Mouse (Mus musculus) thymus, postnatal 4 days (tissue): ENCODE results near the gene U2surp.
A peak's percentile ranks its signal among the peaks of the same experiment; 100 is the strongest.

Source experiments
- DNase-seq: peaks from one replicate; pipeline ENCODE4 v3.0.0; 2021

Gene U2surp

GRCm38 (mm10) chr9:95511472-95512330 lies at the start of gene U2surp:
U2surp (minus strand) TSS chr9:95511996.
- peak; percentile 97 for DNase-seq

- DNase-seq, result peak; percentile 11
These were observed 48.3 kb upstream of the U2surp start for GRCm38 (mm10) chr9:95559936-95560735.

- peak; percentile 40 for DNase-seq
These were observed 47.5 kb upstream of the U2surp start, which contains the start of gene Paqr9 for GRCm38 (mm10) chr9:95559059-95559935. Paqr9 (plus strand) TSS chr9:95559657.

- DNase-seq, result no peak
These were observed 46.9 kb upstream of the U2surp start for GRCm38 (mm10) chr9:95558726-95559058.

- DNase-seq, result no peak
These were observed 45.9 kb upstream of the U2surp start for GRCm38 (mm10) chr9:95557722-95558121.

GRCm38 (mm10) chr9:95556067-95556512 lies 44.3 kb upstream of the U2surp start:
- no peak for DNase-seq

GRCm38 (mm10) chr9:95555233-95555740 lies 43.5 kb upstream of the U2surp start:
- DNase-seq, result no peak

- no peak for DNase-seq
These were observed 42.7 kb upstream of the U2surp start for GRCm38 (mm10) chr9:95554231-95555221.

GRCm38 (mm10) chr9:95552175-95552705 lies 40.4 kb upstream of the U2surp start:
- DNase-seq, result no peak

- no peak for DNase-seq
These were observed 39.3 kb upstream of the U2surp start for GRCm38 (mm10) chr9:95550856-95551774.

- no peak for DNase-seq
These were observed 38.0 kb upstream of the U2surp start for GRCm38 (mm10) chr9:95549626-95550411.

- no peak for DNase-seq
These were observed 34.9 kb upstream of the U2surp start for GRCm38 (mm10) chr9:95546679-95547078.

GRCm38 (mm10) chr9:95544598-95544997 lies 32.8 kb upstream of the U2surp start:
- no peak for DNase-seq

GRCm38 (mm10) chr9:95542475-95542874 lies 30.7 kb upstream of the U2surp start:
- DNase-seq, result no peak

GRCm38 (mm10) chr9:95541650-95542432 lies 30.0 kb upstream of the U2surp start:
- no peak for DNase-seq

- DNase-seq, result no peak
These were observed 29.4 kb upstream of the U2surp start for GRCm38 (mm10) chr9:95541208-95541607.

- peak; percentile 77 for DNase-seq
These were observed 28.7 kb upstream of the U2surp start for GRCm38 (mm10) chr9:95540487-95540886.

GRCm38 (mm10) chr9:95539176-95539800 lies 27.5 kb upstream of the U2surp start:
- DNase-seq, result no peak
